Mouse (Mus musculus): ENCODE measurements around the gene Tob1. TPM values are rescaled to one million over a fixed set of nuclear protein-coding genes. Genes with fewer than 3 reads are reported as not detected.

Tob1 gene
- polyA plus RNA-seq, 2 experiments: 7.5 to 8.3 TPM

DNA sequence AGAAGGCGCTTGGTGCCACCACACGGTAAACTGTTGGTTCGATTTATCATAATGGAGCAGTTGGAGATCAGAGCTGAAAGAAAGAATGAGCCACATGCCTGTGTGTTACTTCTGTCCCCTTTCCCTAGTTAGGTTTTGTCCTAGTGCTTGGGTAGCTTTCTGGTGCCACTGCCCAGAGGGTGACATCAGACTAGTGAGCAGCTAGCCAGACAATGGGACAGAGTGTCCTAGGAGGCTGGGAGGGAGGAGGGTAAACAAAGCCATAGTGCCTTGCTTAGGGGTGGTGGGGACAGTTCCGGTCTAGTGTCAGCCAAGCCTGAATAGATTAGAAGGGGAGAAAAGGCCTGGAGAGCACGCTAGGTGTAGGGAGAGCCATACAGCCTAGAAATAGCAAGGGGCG is 22.2 kb downstream of the Tob1 start:
- no peak overlapping the region for H3K4me2 ChIP-seq (ENCODE audit: low read depth)
- no peak overlapping the region for H3K9ac ChIP-seq (replicated peaks)
- no peaks in the 10 kb centered on the region for H3K9me3 ChIP-seq (ENCODE audit: control insufficient read depth, low read length)
- H3K36me3 ChIP-seq (replicated peaks; ENCODE audit: control insufficient read depth, insufficient read depth, low read depth): no peaks in the 10 kb centered on the region
- 61% methylated on average over 6 of the region's 6 CpGs for WGBS (ENCODE audit: insufficient replicate concordance)
- H3K4me1 ChIP-seq (replicated peaks; ENCODE audit: control insufficient read depth in 2 of 2, insufficient read depth in 2 of 2, low read length in 1 of 2): peaks cover 17 to 37% of the 10 kb centered on the region in 2 experiments
- H3K4me3 ChIP-seq (ENCODE audit: insufficient read depth in 1 of 2, low read depth in 2 of 2, low read length in 2 of 2): no peak overlapping the region
- no peak overlapping the region for H3K27ac ChIP-seq
- TF ChIP-seq CTCF (IDR thresholded peaks at IDR 0.05; ENCODE audit: low read depth) (no peak), EP300 (IDR thresholded peaks at IDR 0.05; ENCODE audit: low read depth) (no peak)
- DNase-seq (ENCODE audit: low read depth in 3 of 3, low spot score in 3 of 3) (no peak), ATAC-seq (ENCODE audit: insufficient read depth) (no peak)
- H3K27me3 ChIP-seq (ENCODE audit: control insufficient read depth, insufficient read depth, low read length): no peaks in the 10 kb centered on the region

DNA sequence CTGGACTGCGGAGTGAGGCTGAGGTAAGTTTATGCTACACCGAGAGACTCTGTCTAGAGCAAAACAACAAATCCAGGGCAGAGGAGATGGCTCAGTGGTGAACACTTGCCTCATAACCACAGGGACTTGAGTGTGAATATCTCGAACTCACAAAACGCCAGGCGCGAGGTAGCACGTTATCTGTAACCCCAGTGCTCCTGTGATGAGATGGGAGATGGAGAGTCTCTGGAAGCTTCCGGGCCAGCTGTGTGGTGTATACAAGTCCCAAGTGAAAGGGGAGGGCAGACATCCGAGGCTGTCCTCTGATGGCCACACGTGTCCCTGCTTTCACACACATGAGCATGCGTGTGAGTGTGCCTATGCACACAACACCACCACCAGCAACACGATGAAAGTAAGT is 23.1 kb downstream of the Tob1 start:
- Histone ChIP-seq H3K27ac (no peak overlapping the region), H3K36me3 (replicated peaks; ENCODE audit: control insufficient read depth, insufficient read depth, low read depth) (no peaks in the 10 kb centered on the region), H3K4me3 (ENCODE audit: insufficient read depth in 1 of 2, low read depth in 2 of 2, low read length in 2 of 2) (no peak overlapping the region), H3K9ac (replicated peaks) (no peak overlapping the region), H3K4me2 (ENCODE audit: low read depth) (no peak overlapping the region), H3K27me3 (ENCODE audit: control insufficient read depth, insufficient read depth, low read length) (no peaks in the 10 kb centered on the region), H3K9me3 (ENCODE audit: control insufficient read depth, low read length) (no peaks in the 10 kb centered on the region), H3K4me1 (replicated peaks; ENCODE audit: control insufficient read depth in 2 of 2, insufficient read depth in 2 of 2, low read length in 1 of 2) (peaks cover 17 to 37% of the 10 kb centered on the region in 2 experiments)
- TF ChIP-seq EP300 (IDR thresholded peaks at IDR 0.05; ENCODE audit: low read depth) (peak; percentile 63), CTCF (IDR thresholded peaks at IDR 0.05; ENCODE audit: low read depth) (no peak)
- DNase-seq (ENCODE audit: low read depth in 3 of 3, low spot score in 3 of 3) (peak; percentile 44 to 47 (median 45)), ATAC-seq (ENCODE audit: insufficient read depth) (peak; percentile 62)
- 48% methylated on average over 12 of the region's 12 CpGs for WGBS (ENCODE audit: insufficient replicate concordance)

DNA sequence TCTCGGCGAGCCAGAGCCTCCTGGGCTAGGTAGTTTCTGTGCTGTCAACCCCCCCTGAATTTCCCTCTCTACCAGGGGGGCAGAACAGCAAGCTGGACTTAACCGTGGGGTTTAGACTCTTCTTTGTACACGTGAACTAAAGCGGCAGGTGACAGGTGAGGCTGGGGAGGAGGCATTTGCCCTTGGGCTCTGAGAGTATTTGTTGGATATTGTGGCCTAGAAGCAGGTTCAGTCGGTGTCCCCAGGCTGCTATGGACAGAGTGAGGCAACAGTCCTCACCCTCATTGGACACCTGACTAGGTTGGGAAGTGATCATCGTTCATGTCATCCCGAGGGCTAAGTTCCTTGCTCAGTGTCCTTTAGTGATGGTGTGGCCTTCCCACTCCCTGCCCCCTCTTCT is 23.6 kb downstream of the Tob1 start:
- H3K4me1 ChIP-seq (replicated peaks; ENCODE audit: control insufficient read depth in 2 of 2, insufficient read depth in 2 of 2, low read length in 1 of 2): peaks cover 15 to 33% of the 10 kb centered on the region in 2 experiments
- DNase-seq (ENCODE audit: low read depth in 3 of 3, low spot score in 3 of 3): no peak
- no peak overlapping the region for H3K4me2 ChIP-seq (ENCODE audit: low read depth)
- no peak overlapping the region for H3K27ac ChIP-seq
- no peak for ATAC-seq (ENCODE audit: insufficient read depth)
- WGBS (ENCODE audit: insufficient replicate concordance): 74% methylated on average over 8 of the region's 8 CpGs
- H3K4me3 ChIP-seq (ENCODE audit: insufficient read depth in 1 of 2, low read depth in 2 of 2, low read length in 2 of 2): no peak overlapping the region
- no peaks in the 10 kb centered on the region for H3K9me3 ChIP-seq (ENCODE audit: control insufficient read depth, low read length)
- no peaks in the 10 kb centered on the region for H3K36me3 ChIP-seq (replicated peaks; ENCODE audit: control insufficient read depth, insufficient read depth, low read depth)
- no peak overlapping the region for H3K9ac ChIP-seq (replicated peaks)
- TF ChIP-seq EP300 (IDR thresholded peaks at IDR 0.05; ENCODE audit: low read depth): no peak
- TF ChIP-seq CTCF (IDR thresholded peaks at IDR 0.05; ENCODE audit: low read depth): no peak
- H3K27me3 ChIP-seq (ENCODE audit: control insufficient read depth, insufficient read depth, low read length): no peaks in the 10 kb centered on the region

DNA sequence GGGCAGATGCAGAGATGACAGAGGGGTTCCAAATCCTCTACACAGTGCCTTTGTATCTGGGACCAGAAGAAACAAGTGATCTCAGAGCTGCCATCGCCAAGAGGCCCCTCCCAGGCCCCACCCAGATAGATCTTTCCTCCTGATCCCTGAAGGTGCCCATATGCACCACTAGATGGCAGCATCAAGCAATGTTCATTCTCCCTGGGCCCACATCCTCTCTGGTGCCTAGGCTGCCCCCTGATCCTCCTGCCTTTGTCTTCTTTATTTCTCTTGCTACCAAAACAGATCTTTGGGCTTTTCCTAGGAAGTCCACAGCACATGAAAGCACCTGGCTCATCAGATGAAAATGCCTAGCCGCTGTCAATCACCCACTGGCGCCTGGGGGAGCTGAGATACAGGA is 24.8 kb downstream of the Tob1 start:
- peaks cover 7 to 22% of the 10 kb centered on the region in 2 experiments for H3K4me1 ChIP-seq (replicated peaks; ENCODE audit: control insufficient read depth in 2 of 2, insufficient read depth in 2 of 2, low read length in 1 of 2)
- H3K4me2 ChIP-seq (ENCODE audit: low read depth): peak overlapping the region; percentile 19; the same call in 1 of the 2 replicates
- DNase-seq (ENCODE audit: low read depth in 3 of 3, low spot score in 3 of 3) (peak; percentile 64 to 73 (median 66)), ATAC-seq (ENCODE audit: insufficient read depth) (peak; percentile 82)
- no peak overlapping the region for H3K27ac ChIP-seq
- TF ChIP-seq EP300 (IDR thresholded peaks at IDR 0.05; ENCODE audit: low read depth) (peak; percentile 20; the same call in 1 of the 2 replicates), CTCF (IDR thresholded peaks at IDR 0.05; ENCODE audit: low read depth) (peak; percentile 98)
- 35% methylated on average over 3 of the region's 3 CpGs for WGBS (ENCODE audit: insufficient replicate concordance)
- no peaks in the 10 kb centered on the region for H3K9me3 ChIP-seq (ENCODE audit: control insufficient read depth, low read length)
- no peak overlapping the region for H3K4me3 ChIP-seq (ENCODE audit: insufficient read depth in 1 of 2, low read depth in 2 of 2, low read length in 2 of 2)
- no peak overlapping the region for H3K9ac ChIP-seq (replicated peaks)
- H3K36me3 ChIP-seq (replicated peaks; ENCODE audit: control insufficient read depth, insufficient read depth, low read depth): no peaks in the 10 kb centered on the region
- no peaks in the 10 kb centered on the region for H3K27me3 ChIP-seq (ENCODE audit: control insufficient read depth, insufficient read depth, low read length)

DNA sequence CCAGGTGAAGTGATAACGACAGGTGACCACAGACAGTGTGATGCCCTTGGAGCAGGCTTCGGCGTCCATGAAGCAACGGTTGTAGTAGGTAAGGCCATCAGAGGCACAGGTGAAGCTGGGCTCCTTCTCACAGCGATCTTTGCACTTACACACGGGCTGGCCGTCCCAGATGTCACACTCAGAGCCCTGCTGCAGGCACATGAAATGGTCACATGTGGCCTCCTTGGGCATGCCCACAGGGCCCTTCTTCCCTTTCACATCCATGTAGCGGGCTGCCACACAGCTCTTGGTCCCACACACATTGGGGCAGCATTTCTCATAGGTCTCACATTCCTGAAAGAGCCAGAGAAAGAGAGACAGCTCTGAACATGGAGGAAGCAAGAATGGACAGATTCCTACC is 27.5 kb downstream of the Tob1 start:
- Histone ChIP-seq H3K4me1 (replicated peaks; ENCODE audit: control insufficient read depth in 2 of 2, insufficient read depth in 2 of 2, low read length in 1 of 2) (peaks cover 4 to 15% of the 10 kb centered on the region in 2 experiments), H3K9ac (replicated peaks) (no peak overlapping the region), H3K4me2 (ENCODE audit: low read depth) (no peak overlapping the region), H3K9me3 (ENCODE audit: control insufficient read depth, low read length) (no peaks in the 10 kb centered on the region), H3K27ac (no peak overlapping the region), H3K36me3 (replicated peaks; ENCODE audit: control insufficient read depth, insufficient read depth, low read depth) (no peaks in the 10 kb centered on the region), H3K27me3 (ENCODE audit: control insufficient read depth, insufficient read depth, low read length) (peaks cover 3% of the 10 kb centered on the region), H3K4me3 (ENCODE audit: insufficient read depth in 1 of 2, low read depth in 2 of 2, low read length in 2 of 2) (no peak overlapping the region)
- WGBS (ENCODE audit: insufficient replicate concordance): 74% methylated on average over 8 of the region's 8 CpGs
- no peak for ATAC-seq (ENCODE audit: insufficient read depth)
- TF ChIP-seq EP300 (IDR thresholded peaks at IDR 0.05; ENCODE audit: low read depth) (no peak), CTCF (IDR thresholded peaks at IDR 0.05; ENCODE audit: low read depth) (no peak)
- DNase-seq (ENCODE audit: low read depth in 3 of 3, low spot score in 3 of 3): no peak
